Mouse (Mus musculus) testis, adult 2 months (tissue): ENCODE measurements around the gene Ppp1r18. TPM values are rescaled to one million over a fixed set of nuclear protein-coding genes. Genes with fewer than 3 reads are reported as not detected.

ENCODE experiments used
- H3K27ac ChIP-seq: fragments of 200-500 bp; 2 replicates; pipeline ENCODE4 v1.5.1; 2012; ENCODE audit warnings: low read depth, low read length; ENCODE audit not compliant: control insufficient read depth, insufficient read depth
- H3K27me3 ChIP-seq: fragments of 200-500 bp; 2 replicates; pipeline ENCODE4 v1.6.1; 2012; ENCODE audit warnings: mild to moderate bottlenecking, low read length, moderate library complexity; ENCODE audit not compliant: control insufficient read depth, insufficient read depth
- H3K36me3 ChIP-seq: fragments of 200-500 bp; 2 replicates; pipeline ENCODE4 v1.6.1; 2012; ENCODE audit warnings: mild to moderate bottlenecking, low read length; ENCODE audit not compliant: control insufficient read depth, insufficient read depth
- H3K4me1 ChIP-seq: fragments of 200-500 bp; 2 replicates; pipeline ENCODE4 v1.6.1; 2012; ENCODE audit warnings: low read length; ENCODE audit not compliant: control insufficient read depth, insufficient read depth
- H3K4me3 ChIP-seq: fragments of 200-500 bp; 2 replicates; pipeline ENCODE4 v1.5.1; 2012; ENCODE audit warnings: low read depth, mild to moderate bottlenecking, low read length, moderate library complexity, mixed read lengths; ENCODE audit not compliant: control insufficient read depth
- CTCF ChIP-seq: fragments of 200-500 bp; IDR thresholded peaks from 2 replicates; pipeline ENCODE4 v1.5.1; 2012; ENCODE audit warnings: low read depth, mild to moderate bottlenecking, inconsistent platforms, low read length, moderate library complexity; ENCODE audit not compliant: control insufficient read depth, insufficient read depth, insufficient replicate concordance
- POLR2A ChIP-seq: fragments of 200-500 bp; IDR thresholded peaks from 2 replicates; pipeline ENCODE4 v1.6.1; 2012; ENCODE audit warnings: low read depth, mild to moderate bottlenecking, inconsistent platforms, low read length, moderate library complexity; ENCODE audit not compliant: control insufficient read depth
- polyA plus RNA-seq: library from polyadenylated mRNA; depleted of rRNA; stranded (reverse); fragments of >200 nt; gene quantifications from 2 replicates; pipeline ENCODE4 v1.2.3, GENCODE M21; 2012; rRNA removed

Gene Ppp1r18
- polyA plus RNA-seq, 1 experiment = 34.1 TPM

- Histone ChIP-seq H3K36me3 (peaks cover 3% of the 10 kb centered on the region), H3K27me3 (no peaks in the 10 kb centered on the region), H3K27ac (no peak overlapping the region), H3K4me1 (peaks cover 2% of the 10 kb centered on the region; the same call in 1 of the 2 replicates), H3K4me3 (no peak overlapping the region)
- TF ChIP-seq POLR2A (no peak), CTCF (no peak)
Observed at GRCm38 (mm10) chr17:35920384-35920783, 55.0 kb downstream of the Ppp1r18 start.

- no peak overlapping the region for H3K27ac ChIP-seq
- no peaks in the 10 kb centered on the region for H3K27me3 ChIP-seq
- no peak for TF ChIP-seq POLR2A
- no peak for TF ChIP-seq CTCF
- H3K36me3 ChIP-seq = peaks cover 3% of the 10 kb centered on the region
- no peak overlapping the region for H3K4me3 ChIP-seq
- H3K4me1 ChIP-seq = no peaks in the 10 kb centered on the region
Observed at GRCm38 (mm10) chr17:35920862-35921562, 55.6 kb downstream of the Ppp1r18 start.

- peaks cover 5% of the 10 kb centered on the region for H3K36me3 ChIP-seq
- no peaks in the 10 kb centered on the region for H3K27me3 ChIP-seq
- H3K27ac ChIP-seq = no peak overlapping the region
- no peak overlapping the region for H3K4me3 ChIP-seq
- no peaks in the 10 kb centered on the region for H3K4me1 ChIP-seq
- TF ChIP-seq CTCF (no peak), POLR2A (no peak)
Observed at GRCm38 (mm10) chr17:35921710-35922109, 56.3 kb downstream of the Ppp1r18 start.

GRCm38 (mm10) chr17:35922566-35922965 is 57.2 kb downstream of the Ppp1r18 start:
- H3K4me3 ChIP-seq = no peak overlapping the region
- no peaks in the 10 kb centered on the region for H3K27me3 ChIP-seq
- H3K4me1 ChIP-seq = no peaks in the 10 kb centered on the region
- TF ChIP-seq CTCF = no peak
- no peak for TF ChIP-seq POLR2A
- H3K36me3 ChIP-seq = peaks cover 4% of the 10 kb centered on the region; the same call in 1 of the 2 replicates
- no peak overlapping the region for H3K27ac ChIP-seq

GRCm38 (mm10) chr17:35923281-35923680 is 57.9 kb downstream of the Ppp1r18 start:
- TF ChIP-seq POLR2A (0 out of 2 replicates have a peak, but pooled peaks have one; percentile 12), CTCF (no peak)
- peaks cover 4% of the 10 kb centered on the region; the same call in 1 of the 2 replicates for H3K36me3 ChIP-seq
- H3K4me3 ChIP-seq = no peak overlapping the region
- no peaks in the 10 kb centered on the region for H3K27me3 ChIP-seq
- H3K27ac ChIP-seq = no peak overlapping the region
- no peaks in the 10 kb centered on the region for H3K4me1 ChIP-seq

Other genes starting within 250 kb of the Ppp1r18 start
- gene Gm9573, start 239.0 kb upstream of the Ppp1r18 start, polyA plus RNA-seq = 0.36 TPM in 1 of 2 replicates, not detected in the other
- gene Mucl3, start 221.9 kb upstream of the Ppp1r18 start, polyA plus RNA-seq = 0.10 and 0.11 TPM in 2 replicates
- gene Vars2, start 198.0 kb upstream of the Ppp1r18 start, polyA plus RNA-seq = 9.5 and 9.8 TPM in 2 replicates
- gene Gtf2h4, start 191.9 kb upstream of the Ppp1r18 start, polyA plus RNA-seq = 29.4 and 33.7 TPM in 2 replicates
- 11.9 and 12.6 TPM in 2 replicates for gene Ddr1, start 161.0 kb upstream of the Ppp1r18 start, polyA plus RNA-seq
- 1.4 TPM in 2 replicates for gene Ier3, start 43.9 kb upstream of the Ppp1r18 start, polyA plus RNA-seq
- 13.7 and 14.1 TPM in 2 replicates for gene Flot1, start 42.4 kb upstream of the Ppp1r18 start, polyA plus RNA-seq
- 54.0 and 59.4 TPM in 2 replicates for gene Tubb5, start 27.3 kb upstream of the Ppp1r18 start, polyA plus RNA-seq
- gene Mdc1, start 24.1 kb upstream of the Ppp1r18 start, polyA plus RNA-seq = 73.7 and 81.1 TPM in 2 replicates
- 179 and 201 TPM in 2 replicates for gene Nrm, start 4.3 kb upstream of the Ppp1r18 start, polyA plus RNA-seq
- 81.3 and 89.0 TPM in 2 replicates for gene Dhx16, start 14.2 kb downstream of the Ppp1r18 start, polyA plus RNA-seq
- gene 2310061I04Rik, start 31.8 kb downstream of the Ppp1r18 start, polyA plus RNA-seq = 144 and 172 TPM in 2 replicates
- gene Atat1, start 44.5 kb downstream of the Ppp1r18 start, polyA plus RNA-seq = 158 and 171 TPM in 2 replicates
- 81.8 and 83.3 TPM in 2 replicates for gene Mrps18b, start 50.8 kb downstream of the Ppp1r18 start, polyA plus RNA-seq
- gene Ppp1r10, start 50.8 kb downstream of the Ppp1r18 start, polyA plus RNA-seq = 100 and 104 TPM in 2 replicates
- 122 and 129 TPM in 2 replicates for gene Abcf1, start 104.2 kb downstream of the Ppp1r18 start, polyA plus RNA-seq
- 109 and 114 TPM in 2 replicates for gene Gnl1, start 114.3 kb downstream of the Ppp1r18 start, polyA plus RNA-seq
- 35.7 and 38.2 TPM in 2 replicates for gene Prr3, start 114.6 kb downstream of the Ppp1r18 start, polyA plus RNA-seq
- 0.07 and 0.17 TPM in 2 replicates for gene H2-T24, start 155.0 kb downstream of the Ppp1r18 start, polyA plus RNA-seq
- gene H2-T23, start 167.3 kb downstream of the Ppp1r18 start, polyA plus RNA-seq = 2.8 and 4.7 TPM in 2 replicates
- 1.6 and 2.1 TPM in 2 replicates for gene H2-T22, start 177.2 kb downstream of the Ppp1r18 start, polyA plus RNA-seq
- gene Gm6034, start 177.4 kb downstream of the Ppp1r18 start, polyA plus RNA-seq = not detected in 2 replicates
- gene Gm11127, start 192.8 kb downstream of the Ppp1r18 start, polyA plus RNA-seq = 0.22 and 0.29 TPM in 2 replicates